Mouse (Mus musculus) cerebellum, adult 11 months (tissue): ENCODE results near the gene Zfp217.

Experiments
- DNase-seq: peaks from one replicate; pipeline ENCODE4 v3.0.0; 2022

Gene Zfp217

DNA sequence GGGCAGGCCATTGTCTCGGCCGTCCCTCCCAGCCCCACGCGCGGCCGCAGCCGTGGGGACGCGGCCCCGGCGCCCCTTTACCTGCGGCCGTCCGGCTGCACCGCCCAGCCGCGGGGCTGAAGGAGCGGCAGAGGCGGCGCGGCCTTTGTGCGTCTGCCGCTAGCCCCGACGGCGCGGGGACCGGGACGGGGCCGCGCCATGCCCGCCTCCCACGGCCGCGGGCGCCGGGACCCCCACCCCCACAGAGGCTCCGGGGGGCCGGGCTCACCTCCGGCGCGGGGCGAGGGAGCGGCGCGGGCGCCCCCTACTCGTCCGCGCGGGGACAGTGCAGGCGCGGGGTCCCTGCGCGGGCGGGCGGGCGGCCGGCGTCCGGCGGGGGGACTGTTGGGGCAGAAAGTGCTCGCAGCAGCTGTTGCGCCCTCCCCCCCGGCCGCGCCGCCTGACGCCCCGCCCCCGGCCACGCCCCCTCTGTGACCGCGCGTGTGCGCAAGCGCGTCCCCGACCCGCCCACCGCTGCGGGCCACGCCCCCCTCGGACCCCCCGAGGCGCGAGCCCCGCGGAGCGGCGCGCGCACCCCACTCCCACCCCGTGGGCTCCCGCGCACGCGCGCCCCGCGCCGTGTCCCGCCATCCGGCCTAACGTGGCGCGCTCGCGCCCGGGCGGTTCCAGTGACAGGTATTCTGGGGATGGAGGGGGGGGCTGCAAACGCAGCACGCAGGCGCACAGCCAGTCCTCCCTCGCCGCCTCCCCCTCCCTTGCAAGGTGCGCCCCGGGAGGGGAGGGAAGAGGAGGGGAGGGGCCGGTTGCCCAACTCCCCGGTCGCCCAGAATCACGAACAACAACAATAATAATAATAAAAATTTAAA, 16.9 kb downstream of the Zfp217 start:
- peak; percentile 9 for DNase-seq

GRCm38 (mm10) chr2:170129923-170130779, 17.8 kb downstream of the Zfp217 start:
- no peak for DNase-seq

GRCm38 (mm10) chr2:170129248-170129922, 18.5 kb downstream of the Zfp217 start:
- DNase-seq, result no peak

GRCm38 (mm10) chr2:170128461-170129247, 19.2 kb downstream of the Zfp217 start:
- no peak for DNase-seq

DNA sequence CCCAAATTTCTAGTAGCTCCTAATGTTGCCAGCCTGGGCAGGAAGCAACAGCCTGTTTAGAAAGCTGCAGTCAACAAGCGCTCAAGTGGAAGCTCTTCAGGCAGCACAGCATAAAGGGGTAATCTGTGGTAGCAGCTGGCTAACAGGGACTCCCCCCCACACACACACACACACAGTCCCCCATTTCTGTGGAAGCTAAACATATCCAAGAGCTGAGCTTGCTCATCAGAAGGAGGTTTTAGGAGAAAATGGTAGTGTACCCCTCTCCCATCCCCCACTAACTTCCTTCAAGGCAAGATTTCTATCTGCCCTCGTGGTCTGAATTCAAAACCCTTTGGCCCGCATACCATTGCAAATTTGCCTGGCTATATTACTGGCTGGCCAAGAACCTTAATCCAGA, 20.4 kb downstream of the Zfp217 start:
- no peak for DNase-seq

GRCm38 (mm10) chr2:170126266-170126665, 21.6 kb downstream of the Zfp217 start:
- no peak for DNase-seq

GRCm38 (mm10) chr2:170122197-170122596, 25.7 kb downstream of the Zfp217 start:
- no peak for DNase-seq

DNA sequence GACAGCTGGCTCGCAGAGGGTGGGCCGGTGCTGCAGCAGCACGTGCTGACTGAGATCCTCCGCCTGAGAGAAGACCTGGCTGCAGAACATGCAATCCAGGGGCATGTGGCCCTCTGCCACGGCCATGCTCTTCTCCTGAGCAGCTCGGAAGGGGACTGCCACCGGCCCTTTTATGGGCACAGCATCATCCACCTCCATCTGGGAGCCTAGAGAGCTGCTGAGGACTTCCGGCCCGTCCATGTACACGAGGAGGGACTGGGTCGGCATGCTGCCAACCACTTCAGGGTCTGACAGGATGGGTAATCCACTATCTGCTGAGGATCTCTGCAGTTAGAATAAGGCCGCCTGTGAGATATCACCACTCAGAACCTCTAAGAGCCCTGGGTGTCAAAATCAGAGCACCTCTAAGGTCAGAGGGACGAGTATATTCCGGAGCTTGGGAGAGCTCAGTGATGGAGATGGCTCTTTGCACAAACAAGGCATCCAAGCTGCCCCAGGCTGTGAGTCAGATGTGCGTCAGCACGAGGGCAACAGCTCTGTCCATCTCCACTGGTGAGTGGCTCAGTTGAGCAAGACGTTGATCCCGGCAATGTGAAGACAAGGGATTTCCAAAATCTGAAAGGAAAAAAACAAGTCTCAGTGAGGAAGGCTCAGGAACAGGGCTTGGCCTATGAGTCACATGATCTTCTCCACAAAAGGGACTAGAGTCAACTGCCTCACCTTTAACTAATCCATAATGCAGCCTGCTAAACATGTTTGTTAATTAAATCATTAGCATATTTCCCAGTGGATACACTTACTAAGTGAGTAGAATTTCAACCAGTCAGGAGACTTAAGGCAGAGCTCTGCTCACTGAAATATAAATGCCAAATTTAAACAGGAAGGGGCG, 27.5 kb downstream of the Zfp217 start:
- no peak for DNase-seq

DNA sequence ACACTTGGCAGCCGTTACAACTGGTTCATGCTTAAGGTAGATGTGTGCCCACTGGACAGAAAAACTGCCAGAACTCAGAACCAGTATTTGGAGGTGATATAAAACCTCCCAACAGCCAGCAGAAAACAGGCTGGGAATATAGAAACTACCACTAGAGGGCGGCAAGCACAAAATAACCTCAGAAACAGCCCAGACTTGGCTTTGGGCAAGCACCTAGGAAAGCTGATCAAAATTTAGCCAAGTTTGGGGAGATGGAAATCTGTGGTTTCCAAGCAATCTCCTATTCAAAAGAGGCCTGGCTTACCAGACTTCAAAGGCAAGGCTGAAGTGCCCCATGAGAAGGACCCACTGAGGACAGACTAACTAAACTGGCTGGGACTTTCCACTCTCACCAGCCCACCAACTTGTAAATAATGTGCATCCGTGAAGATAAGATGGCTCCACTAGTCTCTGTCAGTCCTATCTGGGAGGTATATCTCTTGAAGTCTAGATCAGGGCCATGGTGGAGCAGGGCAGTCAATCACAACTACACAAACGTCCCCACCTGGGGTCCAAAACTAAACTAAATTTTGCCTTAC, 31.1 kb downstream of the Zfp217 start:
- peak; percentile 25 for DNase-seq

- DNase-seq, result no peak
These were observed 37.6 kb downstream of the Zfp217 start for GRCm38 (mm10) chr2:170110306-170110705.

- no peak for DNase-seq
These were observed 38.4 kb downstream of the Zfp217 start for GRCm38 (mm10) chr2:170109528-170109927.

GRCm38 (mm10) chr2:170107791-170108190, 40.1 kb downstream of the Zfp217 start:
- DNase-seq, result no peak

GRCm38 (mm10) chr2:170106000-170106399, 41.9 kb downstream of the Zfp217 start:
- no peak for DNase-seq

- no peak for DNase-seq
These were observed 43.5 kb downstream of the Zfp217 start for GRCm38 (mm10) chr2:170104396-170104795.

- no peak for DNase-seq
These were observed 44.1 kb downstream of the Zfp217 start for GRCm38 (mm10) chr2:170103852-170104251.

- no peak for DNase-seq
These were observed 44.6 kb downstream of the Zfp217 start for GRCm38 (mm10) chr2:170103341-170103740.

DNA sequence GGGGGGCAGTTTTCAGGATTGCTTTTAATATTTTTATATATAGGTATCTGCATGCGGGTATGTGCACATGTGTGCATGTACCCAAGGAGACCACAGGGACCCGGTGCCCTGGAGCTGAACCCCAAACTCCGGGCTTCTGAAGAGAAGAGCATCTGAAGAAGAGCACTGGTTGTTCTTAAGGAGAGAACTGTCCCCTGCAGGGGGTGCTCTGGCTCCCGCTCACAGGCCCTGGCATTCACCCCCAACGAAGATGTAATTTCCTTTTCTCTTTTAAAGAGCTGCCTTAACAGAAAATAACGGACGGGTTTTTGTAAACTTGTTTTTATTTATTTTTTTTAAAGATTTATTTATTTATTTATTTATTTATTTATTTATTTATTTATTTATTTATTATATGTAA, 46.0 kb downstream of the Zfp217 start:
- no peak for DNase-seq

GRCm38 (mm10) chr2:170101132-170101531, 46.8 kb downstream of the Zfp217 start:
- DNase-seq, result peak; percentile 52

GRCm38 (mm10) chr2:170094871-170095270, 53.0 kb downstream of the Zfp217 start:
- no peak for DNase-seq

GRCm38 (mm10) chr2:170094220-170094619, 53.7 kb downstream of the Zfp217 start:
- DNase-seq, result no peak
